Mouse (Mus musculus) inflammation-experienced regulatory T-cells, adult 16 weeks (primary cell): Measurements from ENCODE around the gene Olfr683. TPM values are rescaled to one million over a fixed set of nuclear protein-coding genes. Genes with fewer than 3 reads are reported as not detected.

Experiments used
- polyA plus RNA-seq: library from polyadenylated mRNA; unstranded; fragments of 100-300 nt; shearing (Covaris generic); gene quantifications from one replicate; pipeline ENCODE4 v1.2.1, GENCODE M21; 2017

Olfr683 gene
- not detected for polyA plus RNA-seq

GRCm38 (mm10) chr7:105146912-105147311, at the start of gene Olfr683:
TSS of gene Olfr683 (minus strand) at chr7:105147012.

GRCm38 (mm10) chr7:105185912-105186311, 39.1 kb upstream of the Olfr683 start, which contains the start of gene Olfr685:
TSS of gene Olfr685 (minus strand) at chr7:105186012.

GRCm38 (mm10) chr7:105163553-105163952, 16.7 kb upstream of the Olfr683 start, which contains the start of gene Olfr684:
TSS of gene Olfr684 (minus strand) at chr7:105163653.

GRCm38 (mm10) chr7:105116536-105116935, 30.3 kb downstream of the Olfr683 start, which contains the start of gene Olfr681:
TSS of gene Olfr681 (plus strand) at chr7:105116836.

GRCm38 (mm10) chr7:105092717-105093116, 54.1 kb downstream of the Olfr683 start, which contains the start of gene Olfr680-ps1:
TSS of gene Olfr680-ps1 (minus strand) at chr7:105092817.

Other genes with a start within 250 kb of the Olfr683 start
- not detected for gene Olfr667, start 225.5 kb downstream of the Olfr683 start, polyA plus RNA-seq
- not detected for gene Olfr668, start 219.0 kb downstream of the Olfr683 start, polyA plus RNA-seq
- not detected for gene Olfr669, start 212.8 kb downstream of the Olfr683 start, polyA plus RNA-seq
- gene Olfr670, start 184.4 kb downstream of the Olfr683 start, polyA plus RNA-seq: not detected
- gene Olfr671, start 167.9 kb downstream of the Olfr683 start, polyA plus RNA-seq: not detected
- gene Olfr672, start 145.0 kb downstream of the Olfr683 start, polyA plus RNA-seq: not detected
- not detected for gene Olfr675, start 118.6 kb downstream of the Olfr683 start, polyA plus RNA-seq
- gene Olfr676, start 114.3 kb downstream of the Olfr683 start, polyA plus RNA-seq: not detected
- gene Olfr677, start 95.6 kb downstream of the Olfr683 start, polyA plus RNA-seq: not detected
- gene Olfr678, start 82.5 kb downstream of the Olfr683 start, polyA plus RNA-seq: not detected
- gene Olfr679, start 65.8 kb downstream of the Olfr683 start, polyA plus RNA-seq: not detected
- not detected for gene Olfr680-ps1, start 54.2 kb downstream of the Olfr683 start, polyA plus RNA-seq
- not detected for gene Olfr681, start 30.2 kb downstream of the Olfr683 start, polyA plus RNA-seq
- not detected for gene Olfr684, start 16.6 kb upstream of the Olfr683 start, polyA plus RNA-seq
- not detected for gene Olfr685, start 39.0 kb upstream of the Olfr683 start, polyA plus RNA-seq
- not detected for gene Olfr686, start 60.5 kb upstream of the Olfr683 start, polyA plus RNA-seq
- gene Olfr688, start 141.1 kb upstream of the Olfr683 start, polyA plus RNA-seq: not detected
- gene Olfr689, start 164.2 kb upstream of the Olfr683 start, polyA plus RNA-seq: not detected
- not detected for gene Olfr690, start 187.1 kb upstream of the Olfr683 start, polyA plus RNA-seq
- not detected for gene Olfr691, start 195.3 kb upstream of the Olfr683 start, polyA plus RNA-seq
- not detected for gene Olfr692, start 221.2 kb upstream of the Olfr683 start, polyA plus RNA-seq
- gene Gm5901, start 228.0 kb upstream of the Olfr683 start, polyA plus RNA-seq: 1.0 TPM